Mouse (Mus musculus) Muller cell, postnatal 12 days (primary cell): ENCODE data around the gene Eml1.
"Not testable (repeated sequence)": the region's sequence is repeated elsewhere in the genome, so short reads cannot be mapped to it uniquely, and the experiment has no call there.

Source experiments
- DNase-seq: peaks from one replicate; pipeline ENCODE4 v3.0.0-alpha.2; 2015; ENCODE audit errors: inconsistent ontology term

Eml1 gene

DNA sequence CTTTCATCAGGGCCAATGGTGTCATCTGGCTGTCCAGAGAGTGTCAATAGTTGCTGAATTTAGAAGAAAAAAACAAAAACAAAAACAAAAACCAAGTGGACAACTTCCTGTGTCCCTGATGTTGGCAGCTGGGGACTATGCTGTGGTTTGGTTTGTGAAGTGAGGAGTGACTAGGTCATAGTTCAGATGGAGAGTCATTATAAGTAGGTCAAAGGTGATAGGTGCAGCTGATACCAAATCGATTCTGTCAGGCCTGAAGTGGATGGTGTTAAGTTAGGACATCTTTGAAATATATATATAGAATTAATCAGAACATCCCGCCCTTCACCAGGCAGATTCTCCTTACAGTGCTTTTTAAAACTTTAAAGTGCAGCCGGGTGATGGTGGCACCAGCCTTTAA is 103.7 kb downstream of the Eml1 start:
- no peak for DNase-seq

DNA sequence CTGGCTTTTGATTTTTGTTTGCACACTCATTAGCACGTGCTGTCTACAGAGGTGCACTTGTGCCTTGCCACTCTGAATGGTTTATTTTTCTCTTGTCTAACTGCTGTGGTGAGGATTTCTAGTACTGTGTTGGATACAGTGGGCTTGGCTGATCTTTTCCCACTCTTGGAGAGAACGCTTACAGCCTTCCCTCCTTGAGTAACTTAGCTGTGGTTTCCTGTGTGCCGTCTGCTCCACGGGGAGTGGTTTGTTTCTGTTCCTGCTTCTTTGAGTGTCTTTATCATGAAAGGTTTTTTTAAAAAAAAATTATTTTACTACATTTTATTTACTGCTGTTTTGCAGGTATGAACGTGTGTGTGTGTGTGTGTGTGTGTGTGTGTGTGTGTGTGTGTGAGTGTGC is 108.0 kb downstream of the Eml1 start:
- no peak for DNase-seq

DNA sequence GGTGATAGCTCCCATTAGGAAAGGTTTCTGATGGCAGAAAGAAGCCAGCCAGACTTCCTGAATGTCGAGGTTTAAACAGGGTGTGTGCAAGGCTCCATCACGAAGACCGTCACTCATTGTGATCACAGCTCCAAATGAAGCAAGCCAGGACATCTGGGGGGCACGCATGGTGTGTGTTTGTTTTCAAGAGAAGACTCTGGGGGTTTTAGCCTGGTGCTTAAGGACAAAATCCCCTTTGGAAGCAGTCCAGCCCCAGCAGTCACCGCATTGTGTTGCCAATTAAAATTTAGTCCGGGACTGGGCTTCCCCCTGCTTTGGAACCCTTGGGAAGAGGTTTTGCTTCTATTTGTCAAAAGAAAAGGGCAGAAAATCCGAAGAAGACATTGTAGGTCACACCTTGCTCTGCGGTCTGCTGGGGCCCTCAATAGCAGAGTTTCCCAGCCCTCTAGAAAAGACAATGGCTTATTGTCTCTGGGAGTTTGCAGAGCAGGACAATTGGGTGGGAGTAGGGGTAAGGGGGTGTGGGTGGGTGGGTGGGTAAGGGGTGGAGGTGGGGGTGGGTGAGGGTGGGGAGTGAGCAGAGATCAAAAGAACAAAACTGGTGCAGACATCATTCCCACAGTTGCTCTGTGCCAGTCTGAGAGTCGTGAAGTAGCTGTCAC is 110.1 kb downstream of the Eml1 start:
- DNase-seq, result no peak

DNA sequence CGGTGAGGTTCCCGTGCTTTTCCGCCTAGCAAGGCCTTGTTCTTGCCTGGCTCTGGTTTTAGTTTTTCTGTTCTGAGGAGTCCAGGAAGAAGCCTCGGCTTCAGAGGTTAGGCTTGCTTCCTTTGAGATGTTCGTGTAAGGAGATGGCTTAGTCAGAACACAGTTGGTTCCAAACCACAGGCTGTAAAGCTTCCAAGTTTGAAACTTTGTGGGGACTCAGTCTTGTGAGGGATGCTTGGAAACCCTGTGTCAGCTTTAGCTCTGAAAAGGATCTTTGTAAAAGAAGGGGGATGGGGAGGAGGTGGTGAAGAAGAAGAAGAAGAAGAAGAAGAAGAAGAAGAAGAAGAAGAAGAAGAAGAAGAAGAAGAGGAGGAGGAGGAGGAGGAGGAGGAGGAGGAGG is 118.3 kb downstream of the Eml1 start:
- peak; percentile 68 for DNase-seq

DNA sequence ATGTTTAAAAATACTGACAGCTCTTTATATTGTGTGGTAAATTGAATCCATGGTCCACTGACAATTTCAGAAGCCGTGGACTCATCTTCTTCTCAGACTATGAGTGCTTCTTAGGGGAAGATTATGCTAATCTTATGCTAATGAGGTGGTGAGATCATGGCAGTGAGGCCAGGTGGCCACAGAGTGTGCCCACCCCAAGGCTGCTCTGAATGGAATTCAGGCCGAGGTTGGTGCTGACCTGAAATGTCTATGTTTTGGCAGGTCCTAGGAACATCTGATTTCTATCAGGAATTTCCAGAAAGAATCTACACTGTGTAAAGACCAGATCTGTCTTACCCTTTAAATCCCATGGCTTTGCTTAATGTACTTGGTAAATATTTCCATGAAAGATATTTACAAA is 119.0 kb downstream of the Eml1 start:
- DNase-seq, result peak; percentile 64

DNA sequence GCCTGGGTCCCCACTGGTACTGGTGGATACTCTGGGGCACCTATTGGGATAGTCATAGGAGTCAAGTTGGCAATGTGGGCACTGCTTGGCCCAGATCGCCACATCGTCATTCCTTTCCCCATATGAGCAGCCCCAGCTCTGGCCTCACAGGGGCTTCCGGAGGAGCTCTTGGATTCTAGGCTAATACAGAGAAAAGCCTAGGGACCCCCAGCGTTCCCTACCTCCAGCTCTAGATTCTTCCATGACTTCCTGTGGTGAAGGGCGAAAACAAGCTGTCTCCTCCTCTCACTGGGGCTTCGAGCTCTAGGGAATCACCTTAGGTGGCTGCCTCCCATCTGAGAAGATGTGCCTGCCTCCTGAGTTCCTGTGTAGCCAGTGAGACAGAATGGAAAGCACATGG is 119.6 kb downstream of the Eml1 start:
- DNase-seq, result no peak

DNA sequence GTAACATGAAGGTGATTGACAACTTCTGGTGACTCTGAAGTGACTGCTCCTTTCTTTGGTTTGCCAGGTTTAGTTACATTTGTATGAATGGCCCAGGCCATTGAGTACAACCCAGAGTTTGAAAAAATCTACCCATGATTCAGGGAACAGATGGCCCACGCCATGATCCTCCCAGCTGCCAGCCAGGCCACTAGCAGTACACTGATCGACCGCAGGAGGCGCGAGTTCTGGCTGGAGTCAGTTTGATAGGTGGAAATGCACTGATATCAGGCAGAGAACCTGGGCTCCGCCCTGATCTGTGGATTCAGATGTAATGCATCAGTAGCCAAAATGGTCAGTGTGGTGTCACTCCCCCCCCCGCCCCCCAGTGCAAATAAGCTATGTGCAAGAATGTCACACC is 120.2 kb downstream of the Eml1 start:
- no peak for DNase-seq

DNA sequence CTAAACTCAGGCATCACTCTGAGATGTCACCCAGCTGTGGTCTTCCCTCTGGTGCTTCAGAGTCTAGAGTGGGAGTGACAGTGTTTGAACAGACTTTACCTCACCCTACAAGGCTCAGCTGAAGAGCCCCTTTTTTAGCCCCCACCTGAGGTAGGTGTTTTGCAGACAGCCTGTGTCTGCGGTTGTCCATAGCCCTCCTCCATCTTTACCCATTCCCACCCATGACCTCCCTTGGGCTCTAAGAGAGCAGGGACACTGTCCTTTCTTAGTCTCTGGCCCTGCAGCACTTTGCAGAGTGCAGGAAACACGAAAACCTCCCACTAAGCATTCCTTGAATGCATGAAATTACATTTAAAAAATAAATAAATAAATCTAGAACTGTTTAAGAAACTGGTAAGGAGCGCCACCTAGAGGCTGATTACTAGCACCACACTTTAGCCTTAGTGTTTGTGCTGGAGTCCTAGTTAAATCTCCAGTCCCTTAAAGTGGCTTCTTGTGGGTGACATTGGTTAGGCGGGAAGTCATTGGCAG is 123.3 kb downstream of the Eml1 start:
- peak; percentile 55 for DNase-seq

DNA sequence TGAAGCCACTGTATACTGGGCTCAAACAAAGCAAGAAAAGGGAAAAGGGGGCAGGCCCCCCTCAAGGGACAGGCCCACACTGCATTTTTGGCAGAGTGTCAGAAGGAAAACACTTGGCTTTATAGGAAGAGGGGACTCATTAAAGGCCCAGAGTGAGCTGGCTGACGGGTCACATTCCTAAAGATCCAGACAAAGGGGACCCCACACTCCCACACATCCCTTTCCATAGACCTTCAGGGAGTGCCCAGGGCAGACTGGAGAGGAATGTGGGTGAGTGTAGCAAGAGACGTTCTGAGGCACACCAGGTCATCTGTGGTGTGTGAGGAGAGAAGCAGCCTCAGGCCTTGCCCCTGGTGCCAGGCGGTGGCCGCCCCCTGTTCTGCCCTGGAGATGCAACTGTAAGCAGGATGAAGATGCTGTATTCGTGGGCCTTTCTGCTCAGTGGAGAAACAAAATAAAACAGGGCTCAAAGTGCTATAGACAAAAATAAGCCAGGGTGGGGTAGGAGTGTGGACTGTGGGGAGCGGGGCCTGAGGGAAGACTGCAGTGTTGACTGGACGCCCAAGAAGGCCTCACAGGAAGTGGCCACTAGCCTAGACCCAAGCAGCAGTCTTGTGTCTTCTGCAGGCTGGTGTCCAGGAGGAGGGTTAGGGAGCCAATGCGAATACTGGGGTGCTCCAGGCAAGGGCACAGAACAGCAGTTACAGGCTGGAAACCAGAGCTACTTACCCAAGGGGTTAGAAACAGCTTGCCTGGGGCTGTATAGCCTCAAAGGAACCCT is 124.9 kb downstream of the Eml1 start:
- DNase-seq, result peak; percentile 98

DNA sequence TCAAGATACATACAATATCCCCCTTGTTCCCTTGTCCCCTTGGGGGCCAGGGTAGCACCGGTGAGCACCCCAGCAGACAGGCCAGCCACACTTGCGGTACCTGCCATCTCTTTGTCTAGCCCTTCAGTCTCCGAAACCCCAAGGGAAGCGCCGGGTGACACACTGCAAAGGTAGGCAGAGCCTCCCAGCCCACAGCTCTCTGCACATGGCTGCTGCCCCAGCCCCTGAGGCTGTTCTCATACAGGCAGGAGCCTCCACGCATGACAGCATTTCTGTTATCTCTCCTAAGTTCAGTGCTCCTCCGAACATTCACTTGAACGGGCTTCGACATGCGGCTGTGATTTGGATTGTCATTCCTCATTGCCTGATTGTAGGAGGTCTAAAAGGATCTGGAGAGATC is 132.3 kb downstream of the Eml1 start:
- no peak for DNase-seq

DNA sequence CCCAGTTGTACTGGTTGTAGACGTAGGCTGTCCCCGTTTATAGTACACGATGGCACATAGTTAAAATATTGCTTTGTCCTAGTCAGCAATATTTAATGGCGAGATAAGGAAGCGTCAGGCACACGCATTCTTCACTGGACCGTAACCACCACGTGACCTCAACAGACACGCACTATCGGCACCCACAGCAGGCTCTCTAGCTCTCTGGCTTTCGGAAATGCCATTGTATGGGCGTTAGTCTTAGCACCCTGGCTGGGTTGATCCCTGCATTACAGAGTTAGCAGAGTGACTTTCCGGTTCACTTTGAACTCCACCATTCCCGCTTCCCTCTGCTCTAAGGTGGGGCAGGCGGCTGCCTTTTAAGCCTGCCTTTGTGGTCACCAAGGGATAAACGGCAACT is 132.8 kb downstream of the Eml1 start:
- no peak for DNase-seq

DNA sequence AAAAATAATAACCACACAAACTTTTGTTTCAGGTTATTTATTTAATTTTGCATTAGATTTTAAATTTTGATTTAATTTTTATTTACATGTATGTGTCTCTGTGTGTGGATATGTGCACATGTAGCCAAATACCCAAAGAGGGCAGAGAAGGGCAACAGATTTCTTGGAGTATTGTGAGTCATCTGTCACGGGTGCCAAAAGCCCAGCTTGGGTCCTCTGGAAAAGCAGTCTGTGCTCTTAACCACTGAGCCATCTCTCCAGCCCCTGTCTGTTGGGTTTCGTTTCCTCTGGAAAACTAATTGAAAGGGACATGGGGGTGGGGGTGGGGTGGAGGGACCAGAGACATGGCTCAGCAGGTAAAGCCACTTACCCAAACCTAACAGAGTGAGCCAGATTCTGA is 135.1 kb downstream of the Eml1 start:
- no peak for DNase-seq

DNA sequence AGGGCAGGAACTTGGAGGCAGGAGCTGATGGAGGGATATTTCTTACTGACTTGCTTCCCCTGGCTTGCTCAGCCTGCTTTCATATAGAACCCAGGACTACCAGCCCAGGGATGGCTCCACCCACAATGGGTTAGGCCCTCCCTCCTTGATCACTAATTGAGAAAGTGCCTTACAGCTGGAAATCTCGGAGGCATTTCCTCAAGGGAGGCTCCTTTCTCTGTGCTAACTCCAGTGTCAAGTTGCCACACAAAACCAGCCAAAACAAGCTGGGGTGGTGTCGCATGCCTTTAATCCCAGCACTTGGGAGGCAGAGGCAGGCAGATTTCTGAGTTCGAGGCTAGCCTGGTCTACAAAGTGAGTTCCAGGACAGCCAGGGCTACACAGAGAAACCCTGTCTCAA is 136.3 kb downstream of the Eml1 start:
- DNase-seq, result not testable (repeated sequence)

DNA sequence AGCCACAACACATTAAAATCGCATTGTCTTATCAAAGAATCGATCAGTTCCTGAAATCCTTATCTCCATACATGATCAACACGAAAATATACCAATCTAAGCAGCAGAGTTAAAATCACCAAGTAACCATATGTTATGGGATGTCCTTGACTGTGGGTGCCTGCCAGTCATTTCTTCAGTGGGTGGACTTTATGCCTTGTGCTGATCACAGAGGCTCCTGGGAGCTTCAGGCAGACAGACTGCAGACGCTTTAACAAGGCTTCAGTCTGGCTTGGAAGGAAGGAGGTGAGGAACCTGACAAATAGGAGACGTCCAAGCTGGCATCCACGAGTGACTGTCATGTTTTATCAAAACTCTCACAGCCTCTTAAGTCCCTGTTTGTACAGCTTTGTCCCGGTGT is 139.8 kb downstream of the Eml1 start:
- DNase-seq, result no peak

DNA sequence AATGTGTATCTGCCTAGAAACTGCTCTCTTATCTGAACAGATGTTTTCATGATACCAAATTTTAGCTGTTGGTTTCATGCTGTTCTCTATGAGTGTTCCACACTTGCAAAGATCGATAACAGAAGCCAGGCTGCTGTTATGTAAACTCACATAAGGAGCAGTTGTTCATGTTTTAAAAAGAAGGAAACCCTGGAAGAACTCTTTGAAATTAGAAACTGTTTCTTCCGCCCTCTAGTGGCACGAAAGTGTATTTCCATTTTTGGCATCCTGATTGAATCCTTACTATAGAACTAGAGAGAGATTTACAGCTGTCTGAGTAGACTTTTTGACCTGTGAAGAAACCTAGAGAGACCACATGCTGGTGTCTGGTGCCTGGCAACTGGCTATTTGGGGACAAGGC is 140.3 kb downstream of the Eml1 start:
- peak; percentile 55 for DNase-seq

DNA sequence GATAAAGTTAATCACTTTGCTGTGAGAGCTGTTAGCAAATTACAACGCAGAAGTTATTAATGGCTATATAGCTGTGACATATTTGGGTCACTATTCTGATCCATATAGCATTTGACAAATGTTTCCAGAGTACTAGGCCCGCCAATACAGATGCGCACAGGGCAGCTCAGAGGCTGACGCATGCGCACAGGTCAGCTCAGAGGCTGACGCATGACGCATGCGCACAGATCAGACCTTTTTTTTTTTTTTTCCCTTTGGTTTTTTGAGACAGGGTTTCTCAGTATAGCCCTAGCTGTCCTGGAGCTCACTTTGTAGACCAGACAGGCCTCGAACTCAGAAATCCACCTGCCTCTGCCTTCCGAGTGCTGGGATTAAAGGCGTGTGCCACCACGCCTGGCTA is 144.7 kb downstream of the Eml1 start:
- DNase-seq, result no peak

DNA sequence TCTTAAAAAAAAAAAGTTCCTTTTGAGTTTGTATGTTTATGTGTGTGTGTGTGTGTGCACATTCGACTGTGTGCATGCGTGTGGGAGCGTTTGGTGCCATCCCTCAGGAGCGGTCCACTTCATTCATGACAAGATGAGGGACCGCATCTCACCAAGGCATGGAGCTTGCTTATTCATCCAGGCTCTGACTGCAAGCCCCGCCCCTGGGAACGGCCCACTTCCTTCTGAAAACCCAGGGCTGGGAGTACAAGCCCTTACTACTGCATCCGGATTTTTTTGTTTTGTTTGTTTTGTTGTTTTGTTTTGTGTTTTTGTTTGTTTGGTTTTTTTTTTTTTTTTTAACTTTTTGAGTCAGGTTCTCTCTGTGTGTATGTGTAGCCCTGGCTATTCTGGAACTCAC is 148.6 kb downstream of the Eml1 start:
- no peak for DNase-seq

DNA sequence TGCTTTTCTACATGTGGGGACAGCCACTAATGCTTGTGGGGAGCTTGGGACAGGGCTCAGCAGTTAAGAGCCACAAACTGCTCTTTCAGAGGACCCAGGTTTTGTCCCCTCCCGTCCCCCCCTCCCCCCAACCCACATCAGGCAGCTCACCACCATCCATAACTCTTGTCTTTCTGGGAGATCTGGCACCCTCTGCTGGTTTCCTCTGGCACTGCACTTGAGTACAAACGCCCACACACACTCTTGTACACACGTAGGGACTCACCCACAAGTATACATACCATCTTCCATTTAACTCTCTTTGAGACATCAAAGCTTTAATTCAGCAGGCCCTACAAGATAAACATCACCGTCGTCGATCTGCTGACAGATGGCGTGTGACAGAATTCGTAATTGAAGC is 158.5 kb downstream of the Eml1 start:
- peak; percentile 67 for DNase-seq

DNA sequence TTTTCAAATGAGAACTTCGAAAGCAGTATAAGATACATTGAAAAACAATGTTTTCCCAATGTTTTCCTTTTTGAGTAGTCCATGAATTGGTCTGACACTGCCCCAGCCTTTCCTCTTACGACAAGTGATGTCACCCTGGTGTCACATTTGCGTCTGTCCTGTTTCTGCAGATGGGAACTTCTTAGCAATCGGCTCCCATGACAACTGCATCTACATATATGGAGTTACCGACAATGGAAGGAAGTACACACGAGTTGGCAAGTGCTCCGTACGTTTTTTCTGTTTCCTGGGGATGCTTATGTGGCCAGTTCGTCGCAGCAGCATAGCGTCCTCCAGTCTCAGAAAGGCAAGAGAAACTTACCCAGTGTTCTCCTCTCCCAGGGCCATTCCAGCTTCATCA is 163.7 kb downstream of the Eml1 start:
- DNase-seq, result no peak

DNA sequence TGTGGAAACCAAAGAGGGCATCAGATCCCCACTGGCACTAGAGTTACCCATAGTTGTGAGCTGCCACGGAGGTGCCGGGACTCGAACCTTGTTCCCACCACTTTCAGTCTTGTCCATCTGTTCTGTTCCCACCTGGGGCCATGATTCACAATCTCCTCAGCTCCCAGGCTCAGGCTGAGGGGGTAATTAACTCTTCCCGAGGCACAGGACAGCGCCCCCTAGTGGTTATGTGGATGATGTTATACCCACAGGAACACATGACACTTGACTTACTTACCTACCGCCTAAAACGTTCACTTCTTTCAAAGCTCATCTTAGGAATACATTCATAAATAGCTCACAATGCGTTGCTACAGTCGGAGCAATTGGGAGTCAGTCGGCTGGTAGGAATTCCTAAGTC is 165.7 kb downstream of the Eml1 start:
- no peak for DNase-seq

DNA sequence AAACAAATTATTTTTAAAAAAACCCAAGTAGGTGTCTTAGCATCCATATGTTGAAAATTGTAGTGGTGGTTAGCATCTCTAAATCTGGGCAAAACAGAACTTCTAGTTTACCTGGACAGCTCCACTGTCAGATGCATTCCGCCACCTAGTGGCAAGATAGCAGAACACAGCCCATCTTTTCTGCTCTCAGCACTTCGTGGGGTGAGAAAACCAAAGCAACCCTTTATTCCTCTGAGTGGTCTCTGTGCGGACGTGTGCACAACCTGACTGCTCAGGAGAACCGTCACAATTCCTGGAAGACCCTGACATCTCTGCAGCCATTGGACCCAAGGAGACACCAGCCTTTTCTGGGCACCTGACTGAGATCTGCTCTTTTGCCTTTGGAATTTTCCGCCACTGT is 170.3 kb downstream of the Eml1 start:
- DNase-seq, result no peak

DNA sequence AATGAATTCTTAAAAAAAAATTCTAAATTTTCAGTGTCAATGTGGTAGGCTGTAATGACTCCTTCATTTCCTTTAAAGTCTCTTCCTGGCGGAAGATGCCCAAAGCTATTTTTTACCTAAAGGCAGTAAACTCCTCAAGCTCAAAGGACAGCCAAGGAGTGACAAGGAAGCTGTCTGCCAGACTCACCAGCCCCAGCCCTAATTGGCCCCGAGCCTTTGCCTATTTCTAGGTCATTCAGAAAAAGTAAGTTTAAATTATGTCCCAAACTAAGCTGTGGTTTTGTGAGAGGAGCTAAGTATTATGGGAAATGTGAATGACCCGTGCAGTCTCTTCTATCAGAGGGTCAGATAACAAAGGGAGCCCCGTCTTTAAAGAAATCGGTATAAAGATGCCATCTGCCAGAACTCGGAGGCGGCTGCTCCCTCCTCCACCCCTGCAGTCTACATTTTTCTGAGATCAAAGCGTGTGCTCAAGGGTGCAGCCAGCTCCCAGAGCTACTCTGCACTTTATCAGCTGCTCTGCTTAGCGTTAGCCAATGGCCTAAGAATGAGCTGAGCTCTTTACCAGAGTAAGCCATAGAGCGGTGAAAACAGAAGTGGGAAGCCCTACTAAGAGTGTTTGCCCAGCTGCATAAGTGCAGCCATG is 175.9 kb downstream of the Eml1 start:
- DNase-seq, result peak; percentile 46
